Mouse (Mus musculus) hindbrain, embryonic 15.5 days (tissue): ENCODE data around the gene Ak7. TPM values are rescaled to one million over a fixed set of nuclear protein-coding genes. Genes with fewer than 3 reads are reported as not detected.

ENCODE experiments used
- ATAC-seq: fragments of 200-750 bp; cut with Nextera tagmentation; 2 replicates; pipeline ENCODE4 v1.8.0; 2017; ENCODE audit warnings: low read depth, moderate number of reproducible peaks, moderate TSS enrichment; ENCODE audit not compliant: low FRiP score
- H3K27ac ChIP-seq: fragments of 300-500 bp; sonication (generic); replicated peaks from 2 replicates; pipeline ENCODE4 v1.5.1; 2015; ENCODE audit warnings: mild to moderate bottlenecking, inconsistent platforms
- H3K27me3 ChIP-seq: fragments of 300-500 bp; sonication (generic); 2 replicates; pipeline ENCODE4 v1.6.1; 2015; ENCODE audit warnings: control low read depth, inconsistent platforms
- H3K36me3 ChIP-seq: fragments of 300-500 bp; sonication (generic); 2 replicates; pipeline ENCODE4 v1.6.1; 2015; ENCODE audit warnings: control low read depth, inconsistent platforms
- H3K4me1 ChIP-seq: fragments of 300-500 bp; sonication (generic); replicated peaks from 2 replicates; pipeline ENCODE4 v1.6.1; 2015; ENCODE audit warnings: control low read depth, inconsistent platforms
- H3K4me2 ChIP-seq: fragments of 300-500 bp; sonication (generic); 2 replicates; pipeline ENCODE4 v1.6.1; 2015; ENCODE audit warnings: moderate library complexity, mild to moderate bottlenecking, inconsistent platforms
- H3K4me3 ChIP-seq: fragments of 300-500 bp; sonication (generic); 2 replicates; pipeline ENCODE4 v1.5.1; 2015; ENCODE audit warnings: mild to moderate bottlenecking, inconsistent platforms
- H3K9ac ChIP-seq: fragments of 300-500 bp; sonication (generic); 2 replicates; pipeline ENCODE4 v1.6.1; 2015; ENCODE audit warnings: inconsistent platforms
- H3K9me3 ChIP-seq: fragments of 300-500 bp; sonication (generic); 2 replicates; pipeline ENCODE4 v1.6.1; 2016; ENCODE audit warnings: control low read depth, inconsistent platforms
- WGBS: fragments of 180-500 bp; shearing (Covaris S2); methylation state at CpG from one replicate; pipeline ENCODE4 v1.1.7; 2015; 5-methylcytosine and 5-hydroxymethylcytosine counted together
- polyA plus RNA-seq: library from polyadenylated mRNA; unstranded; fragments of >200 nt; fragmentation: Nextera tagmentation; extraction: Ambion mirVana; gene quantifications from 2 replicates; pipeline ENCODE4 v1.2.1, GENCODE M21; 2015

Gene Ak7
- polyA plus RNA-seq, 1 experiment from 2014 or later: 2.5 TPM

- no peaks in the 10 kb centered on the region for H3K9me3 ChIP-seq
- peaks cover 11% of the 10 kb centered on the region for H3K36me3 ChIP-seq
Measured at GRCm38 (mm10) chr12:105695848-105696247, 9.9 kb upstream of the Ak7 start.

GRCm38 (mm10) chr12:105697104-105697780 is 8.5 kb upstream of the Ak7 start:
- Histone ChIP-seq H3K4me2 (no peak overlapping the region), H3K27me3 (no peaks in the 10 kb centered on the region), H3K9me3 (no peaks in the 10 kb centered on the region), H3K27ac (no peak overlapping the region), H3K4me1 (no peaks in the 10 kb centered on the region), H3K9ac (no peak overlapping the region), H3K36me3 (peaks cover 20% of the 10 kb centered on the region), H3K4me3 (no peak overlapping the region)
- WGBS: 83% methylated on average over 8 of the region's 8 CpGs
- ATAC-seq: no peak

More at GRCm38 (mm10) chr12:105695848-105696247, 9.9 kb upstream of the Ak7 start:
- no peak for ATAC-seq
- Histone ChIP-seq H3K4me2 (no peak overlapping the region), H3K4me1 (no peaks in the 10 kb centered on the region), H3K4me3 (no peak overlapping the region), H3K27ac (no peak overlapping the region), H3K9ac (no peak overlapping the region), H3K27me3 (no peaks in the 10 kb centered on the region)
- 86% methylated on average over 7 of the region's 7 CpGs for WGBS

- no peak for ATAC-seq
- Histone ChIP-seq H3K27ac (no peak overlapping the region), H3K9me3 (no peaks in the 10 kb centered on the region), H3K4me3 (no peak overlapping the region), H3K4me2 (no peak overlapping the region), H3K4me1 (no peaks in the 10 kb centered on the region), H3K36me3 (peaks cover 20% of the 10 kb centered on the region), H3K27me3 (no peaks in the 10 kb centered on the region), H3K9ac (no peak overlapping the region)
- WGBS: 94% methylated on average over 12 of the region's 12 CpGs
Measured at GRCm38 (mm10) chr12:105700433-105700832, 5.3 kb upstream of the Ak7 start.

GRCm38 (mm10) chr12:105718616-105719015 is 12.8 kb downstream of the Ak7 start:
- no peak for ATAC-seq
- H3K4me1 ChIP-seq: peaks cover 12% of the 10 kb centered on the region
- no peak overlapping the region for H3K9ac ChIP-seq
- H3K27ac ChIP-seq: no peak overlapping the region
- H3K4me3 ChIP-seq: no peak overlapping the region
- no peaks in the 10 kb centered on the region for H3K27me3 ChIP-seq
- H3K36me3 ChIP-seq: no peaks in the 10 kb centered on the region
- WGBS: 78% methylated on average over 17 of the region's 17 CpGs
- H3K4me2 ChIP-seq: peak overlapping the region; percentile 34
- no peaks in the 10 kb centered on the region for H3K9me3 ChIP-seq

- ATAC-seq: no peak
- H3K27ac ChIP-seq: no peak overlapping the region
- peaks cover 12% of the 10 kb centered on the region for H3K4me1 ChIP-seq
- no peaks in the 10 kb centered on the region for H3K9me3 ChIP-seq
- no peaks in the 10 kb centered on the region for H3K36me3 ChIP-seq
- H3K9ac ChIP-seq: no peak overlapping the region
- H3K4me2 ChIP-seq: no peak overlapping the region
- WGBS: 78% methylated on average over 3 of the region's 3 CpGs
- no peak overlapping the region for H3K4me3 ChIP-seq
- no peaks in the 10 kb centered on the region for H3K27me3 ChIP-seq
Measured at GRCm38 (mm10) chr12:105720196-105720595, 14.4 kb downstream of the Ak7 start.

GRCm38 (mm10) chr12:105721452-105722132 is 15.8 kb downstream of the Ak7 start:
- H3K9ac ChIP-seq: 0 out of 2 replicates have a peak overlapping the region, but pooled peaks have one; percentile 5
- ATAC-seq: peak; percentile 66; the same call in 1 of the 2 replicates
- no peak overlapping the region for H3K4me3 ChIP-seq
- H3K4me1 ChIP-seq: peaks cover 12% of the 10 kb centered on the region
- H3K27me3 ChIP-seq: no peaks in the 10 kb centered on the region
- no peaks in the 10 kb centered on the region for H3K9me3 ChIP-seq
- no peaks in the 10 kb centered on the region for H3K36me3 ChIP-seq
- H3K4me2 ChIP-seq: peak overlapping the region; percentile 26; the same call in 1 of the 2 replicates
- peak overlapping the region; percentile 63 for H3K27ac ChIP-seq
- 28% methylated on average over 14 of the region's 14 CpGs for WGBS

GRCm38 (mm10) chr12:105722657-105723056 is 16.9 kb downstream of the Ak7 start:
- H3K9me3 ChIP-seq: no peaks in the 10 kb centered on the region
- 4% methylated on average over 5 of the region's 5 CpGs for WGBS
- ATAC-seq: peak; percentile 40; the same call in 1 of the 2 replicates

GRCm38 (mm10) chr12:105724616-105725015 is 18.8 kb downstream of the Ak7 start:
- Histone ChIP-seq H3K36me3 (no peaks in the 10 kb centered on the region), H3K27me3 (no peaks in the 10 kb centered on the region), H3K4me3 (no peak overlapping the region), H3K27ac (no peak overlapping the region), H3K4me2 (no peak overlapping the region), H3K9me3 (no peaks in the 10 kb centered on the region), H3K4me1 (peaks cover 12% of the 10 kb centered on the region), H3K9ac (no peak overlapping the region)
- ATAC-seq: no peak
- WGBS: 55% methylated on average over 1 of the region's 1 CpGs

More at GRCm38 (mm10) chr12:105722657-105723056, 16.9 kb downstream of the Ak7 start:
- Histone ChIP-seq H3K4me1 (peaks cover 12% of the 10 kb centered on the region), H3K27me3 (no peaks in the 10 kb centered on the region), H3K4me2 (no peak overlapping the region), H3K36me3 (no peaks in the 10 kb centered on the region), H3K27ac (no peak overlapping the region), H3K4me3 (no peak overlapping the region), H3K9ac (no peak overlapping the region)

GRCm38 (mm10) chr12:105725736-105726135 is 20.0 kb downstream of the Ak7 start:
- WGBS: 81% methylated on average over 13 of the region's 13 CpGs
- H3K4me3 ChIP-seq: no peak overlapping the region
- H3K27me3 ChIP-seq: no peaks in the 10 kb centered on the region
- ATAC-seq: no peak
- no peak overlapping the region for H3K9ac ChIP-seq
- no peak overlapping the region for H3K27ac ChIP-seq
- H3K4me2 ChIP-seq: no peak overlapping the region
- H3K9me3 ChIP-seq: no peaks in the 10 kb centered on the region
- H3K4me1 ChIP-seq: peaks cover 12% of the 10 kb centered on the region
- H3K36me3 ChIP-seq: no peaks in the 10 kb centered on the region

GRCm38 (mm10) chr12:105727268-105727667 is 21.5 kb downstream of the Ak7 start:
- Histone ChIP-seq H3K4me1 (no peaks in the 10 kb centered on the region), H3K27me3 (no peaks in the 10 kb centered on the region), H3K9me3 (no peaks in the 10 kb centered on the region), H3K4me3 (no peak overlapping the region), H3K27ac (no peak overlapping the region), H3K9ac (no peak overlapping the region), H3K36me3 (no peaks in the 10 kb centered on the region), H3K4me2 (no peak overlapping the region)
- ATAC-seq: no peak
- 88% methylated on average over 3 of the region's 3 CpGs for WGBS

- 26% methylated on average over 8 of the region's 8 CpGs for WGBS
- ATAC-seq: no peak
- Histone ChIP-seq H3K9ac (no peak overlapping the region), H3K36me3 (no peaks in the 10 kb centered on the region), H3K4me2 (no peak overlapping the region), H3K9me3 (no peaks in the 10 kb centered on the region), H3K27me3 (no peaks in the 10 kb centered on the region), H3K4me3 (no peak overlapping the region), H3K4me1 (no peaks in the 10 kb centered on the region), H3K27ac (no peak overlapping the region)
Measured at GRCm38 (mm10) chr12:105727964-105728363, 22.2 kb downstream of the Ak7 start.

GRCm38 (mm10) chr12:105730851-105731460 is 25.2 kb downstream of the Ak7 start:
- Histone ChIP-seq H3K27me3 (no peaks in the 10 kb centered on the region), H3K36me3 (no peaks in the 10 kb centered on the region), H3K4me1 (no peaks in the 10 kb centered on the region), H3K4me2 (no peak overlapping the region), H3K27ac (no peak overlapping the region), H3K4me3 (no peak overlapping the region), H3K9me3 (no peaks in the 10 kb centered on the region), H3K9ac (no peak overlapping the region)
- 76% methylated on average over 6 of the region's 6 CpGs for WGBS
- no peak for ATAC-seq
